Mouse (Mus musculus): Measurements from ENCODE around the gene Zeb2.

Zeb2 gene

DNA sequence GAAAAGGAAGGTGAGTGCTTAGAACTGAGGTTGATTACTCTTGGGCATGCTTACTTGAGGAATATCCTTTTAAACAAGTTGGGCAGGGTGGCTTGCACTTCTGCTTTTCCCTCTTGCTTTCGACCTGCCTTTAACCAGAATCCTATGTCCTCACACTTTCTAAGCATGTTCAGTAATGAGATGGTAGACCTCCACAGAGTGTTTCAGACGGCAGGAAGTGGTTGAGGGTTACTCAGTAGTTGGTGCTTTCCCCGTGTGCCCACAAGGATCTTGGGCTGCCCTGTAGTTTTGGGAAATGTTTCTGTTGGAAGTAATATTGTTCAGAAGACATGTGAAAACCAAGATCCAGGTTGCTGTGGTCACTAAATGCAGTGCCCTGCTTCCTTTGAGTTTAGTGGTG, 135.5 kb downstream of the Zeb2 start:
- no peak for DNase-seq (ENCODE audit: low spot score)

DNA sequence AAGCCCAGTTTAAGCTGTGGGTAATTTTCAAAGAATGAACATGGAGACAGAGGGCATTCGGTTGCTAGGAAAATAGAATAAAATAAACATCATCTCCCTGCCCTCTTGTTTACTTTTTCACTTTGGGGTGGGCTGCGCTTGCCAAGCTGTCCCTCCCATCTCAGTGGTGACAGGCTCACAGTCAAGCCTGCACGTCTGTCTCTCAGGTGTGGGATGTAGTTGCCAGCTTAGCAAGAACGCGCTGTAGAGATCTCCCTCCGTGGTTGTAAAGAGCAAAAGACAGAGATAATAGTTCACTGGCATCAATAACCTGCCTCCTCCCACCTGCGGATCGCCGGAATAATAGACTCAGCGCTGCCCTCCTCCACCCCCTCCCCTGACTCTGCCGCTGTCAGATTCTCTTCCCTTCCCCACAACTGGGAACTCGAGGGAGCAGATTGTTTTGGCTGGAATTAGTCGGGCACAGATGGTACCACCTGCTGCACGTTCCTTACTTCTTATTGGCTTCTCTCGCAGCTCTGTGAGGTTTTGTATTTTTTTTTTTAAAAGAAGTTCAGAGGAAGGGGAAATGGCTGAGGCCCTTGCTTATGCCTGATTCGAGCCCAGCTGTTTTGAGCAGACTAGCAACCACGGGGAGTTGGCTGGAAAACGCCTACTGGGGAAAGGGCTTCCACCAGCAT, 138.0 kb downstream of the Zeb2 start:
- no peak for DNase-seq (ENCODE audit: low spot score)

DNA sequence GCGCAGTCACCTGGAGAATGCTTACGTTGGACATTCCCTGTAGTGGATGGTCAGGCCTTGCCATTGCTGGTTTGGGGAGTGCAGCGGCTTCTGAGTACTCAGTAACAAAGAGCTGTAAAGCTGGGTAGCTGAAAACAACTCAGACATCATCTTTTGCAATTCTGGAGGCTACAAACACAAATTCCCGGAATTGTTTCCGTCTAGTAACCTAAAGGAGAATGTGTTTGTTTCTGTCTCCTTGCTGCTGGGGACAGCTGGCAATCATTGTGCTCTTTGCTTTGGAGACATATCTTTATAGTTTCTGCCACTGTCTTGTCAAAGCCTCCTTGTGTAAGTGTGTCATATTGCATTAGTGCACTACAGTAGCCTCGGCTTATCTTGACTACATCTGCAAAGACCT, 139.2 kb downstream of the Zeb2 start:
- no peak for DNase-seq (ENCODE audit: low spot score)

DNA sequence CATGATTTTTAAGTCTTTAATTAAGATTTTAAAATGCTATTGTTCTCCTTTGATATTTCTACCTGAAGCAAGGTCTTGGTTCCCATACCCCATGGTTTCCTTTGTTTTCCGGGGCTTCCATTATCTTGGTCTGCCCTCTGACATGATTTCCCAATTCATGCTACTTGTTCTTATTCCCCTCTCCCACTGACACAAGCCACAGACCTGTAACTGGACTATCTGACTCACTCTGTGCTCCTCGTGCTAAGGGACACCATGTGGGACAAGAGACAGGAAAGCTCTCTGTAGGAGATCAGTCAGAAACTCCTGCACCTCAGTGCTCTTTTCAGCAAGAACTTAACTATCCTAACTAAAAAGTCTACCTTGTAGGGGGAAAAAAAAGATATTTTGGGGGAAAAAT, 139.6 kb downstream of the Zeb2 start:
- no peak for DNase-seq (ENCODE audit: low spot score)

DNA sequence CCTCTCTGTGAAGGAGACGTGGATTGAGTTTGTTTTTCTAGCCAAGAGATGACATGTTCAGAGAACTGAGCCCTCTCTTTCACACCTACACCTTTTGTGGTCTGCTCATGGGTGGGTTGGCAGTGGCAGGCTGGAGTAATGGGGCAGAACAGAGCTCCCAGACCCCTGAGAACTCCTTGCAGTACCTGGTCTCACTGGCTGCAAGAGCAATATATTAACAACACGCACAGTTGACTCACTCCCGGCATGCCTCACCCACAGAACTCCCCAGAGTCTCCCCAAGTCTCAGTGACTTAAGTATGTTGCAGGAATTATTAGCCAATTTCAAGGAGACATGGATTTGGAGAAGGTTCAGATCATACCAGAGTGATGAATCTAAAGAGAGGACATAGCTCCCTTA, 140.1 kb downstream of the Zeb2 start:
- no peak for DNase-seq (ENCODE audit: low spot score)

DNA sequence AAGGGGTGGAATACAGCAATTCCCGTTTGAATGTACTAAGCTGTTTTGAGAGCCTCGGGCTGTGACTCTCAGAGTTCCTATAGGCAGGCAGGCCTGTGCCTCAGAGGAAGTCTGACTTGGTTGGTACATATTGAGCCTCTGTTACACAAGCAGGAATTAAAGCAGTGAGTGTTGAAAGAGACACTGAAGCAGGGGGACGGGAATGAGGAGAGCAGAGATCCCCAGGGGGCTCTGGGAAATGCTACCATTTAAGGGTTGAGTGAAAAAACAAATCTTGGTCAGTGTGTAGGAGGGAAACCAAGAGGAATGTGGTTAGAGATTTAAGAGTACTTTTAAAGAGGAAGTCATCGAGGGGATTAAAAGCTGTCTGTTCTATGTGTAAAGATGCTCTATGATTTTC, 140.7 kb downstream of the Zeb2 start:
- no peak for DNase-seq (ENCODE audit: low spot score)

DNA sequence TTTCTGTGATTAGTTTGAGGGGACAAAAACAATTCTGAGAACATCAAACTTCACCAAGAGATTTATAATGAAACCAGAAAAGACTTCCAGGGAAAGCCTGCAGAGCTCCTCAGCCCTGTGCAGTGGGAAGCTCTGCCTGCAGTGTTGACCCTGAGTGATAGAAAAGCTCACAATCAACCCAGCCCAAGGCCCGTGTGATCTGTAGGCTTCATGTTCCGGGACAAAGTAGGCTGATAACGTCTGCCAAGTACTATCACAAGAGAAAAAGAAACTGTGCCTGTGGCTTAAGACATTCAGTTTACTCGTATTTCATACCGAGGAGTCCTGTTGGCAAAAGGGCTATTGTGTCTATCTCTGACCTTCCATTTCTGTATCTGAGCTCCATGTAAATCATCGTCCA, 143.4 kb downstream of the Zeb2 start:
- no peak for DNase-seq (ENCODE audit: low spot score)

DNA sequence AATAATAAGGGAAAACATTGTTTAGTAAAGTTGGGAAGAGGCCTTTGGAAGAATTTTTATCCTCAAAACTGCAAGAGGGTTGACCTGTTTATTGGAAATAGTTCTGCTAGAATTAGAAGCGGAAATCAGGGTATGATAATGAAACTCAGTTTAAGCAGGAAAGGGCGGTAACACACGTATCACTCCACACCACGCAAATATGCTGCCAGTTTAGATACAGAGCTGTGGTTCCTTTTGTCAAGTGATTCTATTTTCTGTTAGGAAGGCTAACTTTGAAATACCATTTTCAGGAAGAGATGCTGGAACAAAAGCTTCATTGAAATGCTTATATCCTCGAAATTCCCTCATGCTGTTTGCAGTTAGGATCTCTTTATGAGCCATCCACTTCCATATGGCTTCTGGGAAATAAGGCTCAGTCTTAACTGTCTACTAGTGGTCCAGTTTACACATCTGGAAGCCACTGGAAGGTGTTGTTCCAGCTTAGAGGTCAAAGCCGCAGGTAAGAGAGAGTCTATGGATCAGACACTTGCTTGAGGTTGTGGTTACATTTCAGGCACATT, 147.0 kb downstream of the Zeb2 start:
- DNase-seq (ENCODE audit: low spot score) = no peak

DNA sequence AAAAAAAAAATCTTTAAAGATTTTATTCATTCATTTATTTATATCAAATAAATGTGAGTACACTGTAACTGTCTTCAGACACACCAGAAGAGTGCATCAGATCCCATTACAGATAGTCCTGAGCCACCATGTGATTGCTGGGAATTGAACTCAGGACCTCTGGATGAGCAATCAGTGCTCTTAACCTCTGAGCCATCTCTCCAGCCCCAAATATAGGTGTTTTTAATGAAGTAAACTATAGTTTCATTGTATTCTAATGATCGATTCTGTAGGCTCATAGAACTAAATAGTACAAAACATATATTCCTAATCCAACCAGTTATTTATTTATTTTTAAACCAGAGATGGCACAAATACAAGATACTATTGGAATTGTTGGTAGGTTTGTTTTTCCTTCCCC, 147.6 kb downstream of the Zeb2 start:
- DNase-seq (ENCODE audit: low spot score) = no peak

DNA sequence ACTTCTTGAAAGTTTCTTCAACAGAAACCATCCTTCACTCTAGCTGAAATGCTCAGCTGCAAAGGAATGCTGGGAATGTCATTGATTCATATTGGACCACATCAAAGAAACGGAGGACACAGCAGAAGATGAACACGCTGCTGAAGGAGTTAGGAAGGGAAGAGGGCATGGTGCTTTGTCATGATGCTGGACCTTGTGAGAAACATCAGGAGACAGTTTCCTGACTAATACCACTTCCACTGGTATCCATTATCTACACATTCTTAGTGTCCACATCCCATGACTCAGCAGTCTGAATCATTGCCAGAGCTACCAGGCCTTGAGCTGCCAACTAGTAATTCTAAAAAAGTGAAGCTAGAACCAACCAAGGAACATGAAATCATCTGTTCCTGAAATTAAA, 148.0 kb downstream of the Zeb2 start:
- DNase-seq (ENCODE audit: low spot score) = no peak

DNA sequence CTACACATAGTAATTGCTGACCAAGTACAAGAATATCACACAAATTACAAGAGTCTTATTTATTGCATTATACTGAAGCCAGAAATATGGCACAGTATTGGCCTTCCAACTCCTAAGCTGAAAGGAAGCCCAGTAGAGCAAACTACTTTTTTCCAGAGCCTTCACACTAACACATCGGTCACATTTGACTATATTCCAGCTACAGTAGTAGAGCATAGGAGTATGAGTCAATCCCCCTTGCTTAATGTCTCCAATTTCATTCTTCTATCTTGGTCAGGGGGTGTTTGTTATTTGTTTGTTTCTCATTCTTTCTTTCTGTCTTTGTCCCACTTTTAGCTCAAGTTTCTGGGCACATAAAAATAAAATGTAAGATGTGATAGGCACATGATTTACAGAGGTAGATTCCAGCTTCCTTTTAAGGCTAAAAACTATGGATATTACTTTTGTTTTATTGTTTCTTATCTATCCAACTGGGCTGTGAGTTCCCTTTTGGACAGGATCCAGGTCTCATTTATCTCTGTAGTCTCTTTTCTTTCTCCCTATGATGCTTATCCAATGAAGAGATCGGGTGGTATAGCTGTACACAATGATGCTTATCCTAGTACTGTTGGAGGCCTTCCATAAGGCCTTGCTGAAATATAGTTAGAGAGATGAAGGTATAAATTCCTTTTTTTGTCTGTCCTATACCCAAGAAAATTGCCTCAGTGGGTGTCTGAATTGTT, 151.2 kb downstream of the Zeb2 start:
- DNase-seq (ENCODE audit: low spot score) = no peak

DNA sequence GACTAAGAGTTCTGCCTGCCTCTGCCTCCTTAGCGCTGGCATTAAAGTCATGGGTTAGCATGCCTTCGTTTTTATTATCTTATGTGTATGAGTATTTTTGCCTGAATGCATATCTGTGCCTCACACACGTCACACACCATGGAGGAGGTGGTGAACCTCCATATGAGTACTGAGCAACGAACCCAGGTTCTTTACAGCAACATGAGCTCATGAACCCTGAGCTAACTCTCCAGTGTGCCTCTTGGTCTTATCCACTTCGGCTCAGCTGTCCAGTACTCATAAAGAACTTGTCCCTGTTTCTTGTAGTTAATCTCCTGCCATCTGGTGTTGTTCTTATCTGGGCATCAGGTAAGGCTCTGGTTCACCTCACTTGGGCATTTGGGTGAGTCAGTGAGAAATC, 154.6 kb downstream of the Zeb2 start:
- DNase-seq (ENCODE audit: low spot score) = no peak

DNA sequence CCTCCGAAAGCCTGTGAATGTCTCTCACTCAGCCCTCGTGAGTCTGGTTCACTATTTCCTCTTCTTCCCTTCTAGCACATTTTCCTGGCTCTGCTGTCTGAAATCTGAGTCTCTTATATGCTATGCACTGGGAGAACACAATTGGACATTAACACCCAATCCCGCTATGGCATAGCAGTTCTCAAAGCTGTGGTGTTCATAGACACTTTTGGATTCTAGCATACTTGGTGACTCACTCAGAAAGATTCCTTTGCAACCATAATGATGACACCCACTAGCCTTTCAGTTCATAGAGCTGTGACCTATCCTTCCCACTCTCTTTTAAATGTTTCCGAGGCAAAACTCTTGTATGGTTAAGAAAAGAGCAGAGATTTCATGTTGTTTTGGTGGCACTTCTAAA, 156.0 kb downstream of the Zeb2 start:
- DNase-seq (ENCODE audit: low spot score) = no peak

DNA sequence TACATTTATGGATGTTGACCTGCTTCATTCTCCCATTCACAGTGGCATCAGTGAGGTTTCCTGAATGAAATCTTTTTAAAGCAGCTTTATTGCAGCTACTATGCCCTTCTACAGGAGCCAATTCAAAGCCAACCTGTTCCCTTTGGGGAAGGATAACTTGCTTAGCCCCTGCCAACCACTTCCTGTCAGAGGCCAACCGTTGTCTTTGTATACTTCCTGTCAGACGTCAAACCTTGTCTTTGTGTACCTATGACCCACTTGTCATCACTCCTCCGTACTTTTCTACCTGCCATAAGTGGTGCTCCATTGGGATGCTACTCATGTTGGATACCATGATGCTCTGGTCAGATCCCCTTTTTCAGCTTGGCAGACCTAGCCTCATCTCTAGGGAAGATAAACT, 156.6 kb downstream of the Zeb2 start:
- no peak for DNase-seq (ENCODE audit: low spot score)

DNA sequence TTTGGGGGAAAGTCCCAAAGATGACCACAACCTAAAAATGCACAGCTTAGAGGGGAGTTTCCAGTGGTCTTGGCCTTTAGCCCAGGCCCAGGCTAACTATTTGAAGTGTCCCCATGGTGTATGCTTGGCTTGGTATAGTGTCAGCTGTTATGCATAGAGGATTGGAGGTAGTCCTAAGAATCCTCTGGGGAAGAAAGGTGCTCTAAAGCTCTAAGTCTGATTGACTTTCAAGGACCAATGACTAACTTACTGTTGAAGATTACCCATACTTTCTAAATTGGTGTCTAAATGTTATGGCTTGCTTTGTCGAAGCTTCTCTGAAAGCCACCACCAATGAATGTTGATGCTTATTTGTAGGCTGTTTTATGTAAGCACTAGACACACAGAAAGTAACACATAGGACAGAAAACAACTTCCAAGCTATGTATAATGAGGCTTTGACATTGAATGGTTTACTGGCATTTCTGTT, 159.8 kb downstream of the Zeb2 start:
- DNase-seq (ENCODE audit: low spot score) = no peak

DNA sequence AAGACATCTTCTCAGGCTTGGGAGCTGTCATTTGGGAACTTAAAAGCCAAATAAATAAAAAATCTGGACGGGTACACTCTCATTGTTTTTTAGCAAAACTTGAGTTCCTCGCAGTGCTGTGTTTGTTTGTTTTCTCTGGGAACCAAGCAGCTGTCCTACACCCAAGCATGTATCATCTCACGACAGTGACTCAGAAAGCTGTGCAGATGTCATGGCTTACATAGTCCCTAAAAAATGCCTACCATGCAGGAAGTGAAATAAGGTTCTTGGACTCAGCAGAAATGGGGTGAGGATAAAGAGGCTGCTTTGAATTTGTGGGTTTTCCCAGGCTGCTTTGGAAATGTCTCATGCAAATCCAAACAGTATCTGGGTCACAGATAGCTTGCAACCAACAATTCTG, 161.0 kb downstream of the Zeb2 start:
- no peak for DNase-seq (ENCODE audit: low spot score)

DNA sequence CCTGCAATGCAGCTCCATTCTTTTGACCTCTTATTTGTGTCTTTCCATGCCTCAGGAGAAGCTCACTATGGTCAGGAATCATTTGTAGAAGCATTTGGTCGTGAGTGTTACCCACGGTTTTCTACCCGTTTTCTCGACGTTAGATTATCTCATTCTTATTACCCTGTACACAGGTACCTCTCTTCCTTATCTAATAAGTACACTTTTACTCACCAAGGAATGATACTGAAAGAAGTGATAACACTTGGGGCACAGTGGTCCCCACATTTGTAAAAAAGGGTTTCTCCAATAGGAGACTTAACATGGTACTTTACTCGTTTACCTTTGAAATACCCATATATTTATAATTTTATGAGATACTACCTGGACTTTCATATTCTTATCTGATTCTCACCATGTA, 161.7 kb downstream of the Zeb2 start:
- no peak for DNase-seq (ENCODE audit: low spot score)

DNA sequence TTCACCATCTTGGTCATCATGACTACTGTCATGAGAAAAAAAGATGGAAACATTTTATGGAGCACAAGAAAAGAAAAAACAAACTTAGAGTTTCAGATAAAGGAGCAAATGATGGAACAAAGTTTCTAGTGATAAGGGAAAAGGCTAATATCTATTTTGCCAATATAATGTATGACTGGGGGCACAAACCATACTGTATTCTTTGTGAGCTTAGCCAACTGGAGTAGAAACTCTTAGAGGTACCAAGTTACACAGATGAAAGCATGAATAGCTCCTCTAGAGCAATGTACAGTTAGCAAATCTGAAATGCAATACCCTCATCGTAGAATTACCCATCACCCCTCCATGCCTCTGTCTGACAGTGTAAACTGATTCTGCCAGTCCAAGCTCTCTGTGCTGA, 163.0 kb downstream of the Zeb2 start:
- no peak for DNase-seq (ENCODE audit: low spot score)

DNA sequence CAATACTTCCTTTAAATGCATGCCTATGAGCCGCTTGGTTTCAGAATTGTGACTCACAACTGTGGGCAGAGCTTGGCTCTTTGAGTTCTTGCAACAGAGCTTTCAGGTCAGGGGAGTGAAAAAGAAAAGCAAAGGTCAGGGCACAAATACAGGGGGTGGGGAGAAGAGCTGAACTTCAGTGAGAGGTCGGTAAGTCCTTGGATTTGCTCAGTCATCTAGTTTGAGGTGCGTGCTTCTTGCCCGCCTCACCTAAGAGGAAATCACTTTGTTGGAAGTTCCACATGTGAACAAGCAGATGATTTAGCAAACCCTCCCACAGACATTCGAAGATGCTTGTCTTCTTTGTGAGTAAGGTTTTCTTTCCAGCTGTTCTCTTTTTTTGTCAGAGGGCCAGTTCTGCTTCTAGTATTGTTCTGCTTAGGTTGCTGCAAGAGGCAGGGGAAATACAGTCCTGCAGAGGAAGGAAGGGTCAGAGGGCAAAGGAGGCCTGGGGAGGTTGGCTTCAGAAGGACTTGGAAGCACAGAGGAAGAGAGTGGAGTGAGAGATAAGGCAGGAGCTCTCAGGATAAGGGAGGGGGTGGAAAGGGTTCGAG, 164.3 kb downstream of the Zeb2 start:
- no peak for DNase-seq (ENCODE audit: low spot score)

DNA sequence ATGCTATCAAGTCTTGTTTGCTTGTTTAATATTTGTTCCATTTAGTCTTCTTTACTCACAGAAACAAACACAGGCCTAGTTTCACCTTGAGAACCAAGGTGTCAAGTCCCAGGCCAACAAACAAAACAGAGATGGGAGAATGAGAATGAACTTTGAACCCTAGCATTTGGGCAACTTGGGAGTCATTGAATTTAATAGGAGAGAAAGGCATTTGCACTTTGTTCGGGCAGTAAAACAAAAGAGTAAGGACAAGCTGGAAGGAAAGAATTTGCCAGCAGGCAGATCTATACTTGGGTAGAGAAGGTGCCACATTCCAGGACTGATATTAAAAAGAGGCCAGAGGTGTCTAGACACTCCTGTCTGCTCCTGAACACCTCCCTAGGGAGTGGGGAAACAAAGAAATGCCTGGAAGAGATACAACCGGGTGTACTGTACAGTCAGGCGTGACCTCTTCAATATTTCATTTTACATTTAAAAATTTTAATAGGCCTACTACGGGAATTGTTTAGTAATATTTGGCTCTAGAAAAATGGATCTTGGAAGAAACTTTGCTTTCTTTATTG, 165.5 kb downstream of the Zeb2 start:
- no peak for DNase-seq (ENCODE audit: low spot score)

DNA sequence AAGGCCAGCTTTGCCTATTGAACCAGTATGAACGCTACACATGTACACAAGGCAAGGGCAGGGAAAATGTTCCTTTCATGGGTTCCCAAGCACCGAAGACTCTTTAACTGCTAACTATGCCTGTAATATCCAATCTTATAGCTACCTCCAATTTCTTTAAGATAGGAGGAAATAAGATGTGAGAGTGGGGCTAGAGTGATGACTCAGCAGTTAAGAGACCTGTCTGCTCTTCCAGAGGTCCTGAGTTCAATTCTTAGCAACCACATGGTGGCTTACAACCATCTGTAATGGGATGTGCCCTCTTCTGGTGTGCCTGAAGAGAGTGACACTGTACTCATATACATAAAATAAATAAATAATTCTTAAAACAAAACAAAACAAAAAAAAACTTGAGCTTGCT, 172.5 kb downstream of the Zeb2 start:
- no peak for DNase-seq (ENCODE audit: low spot score)
